In genomic region chr11:8601411-8601821, GRCm38 (mm10) we compare ENCODE assay signal across 10 mouse cellular contexts.
DNase-seq lines count a peak whose midpoint lies in the region; ATAC-seq and TF ChIP-seq lines count a peak whose summit lies in the region.
"Had no signal": no experiment of that assay in that cellular context is flagged by ENCODE, and none has a peak within 500 bp of the region (broad histone marks: within the 10 kb centered on the region; RNA-seq: fewer than 3 reads in every experiment).

No protein-coding gene starts in this region.

- in situ Hi-C loops in ES-E14 (cut with MboI; ENCODE audit: low sequenced_read_pairs in 2 of 2, unreplicated experiment in 2 of 2), result no loop called here

- peak; percentile 91 for ATAC-seq in hindbrain, embryonic 11.5 days (ENCODE audit: low FRiP score)
- peak; percentile 95 for ATAC-seq in neural tube, embryonic 11.5 days (ENCODE audit: insufficient read depth, low FRiP score, low TSS enrichment)
- ATAC-seq in inflammation-experienced regulatory T-cells, adult 6 months, result no peak

- H3K9ac ChIP-seq in ES-E14 (ENCODE audit: insufficient read depth, low read depth, low read length, poor library complexity, severe bottlenecking), result no peak overlapping the region
- no peak overlapping the region for H3K9ac ChIP-seq in hindbrain, embryonic 11.5 days (ENCODE audit: low read depth, low read length)
- no peak overlapping the region for H3K9ac ChIP-seq in neural tube, embryonic 11.5 days (ENCODE audit: low read length)

- H3K36me3 ChIP-seq in heart, embryonic 10.5 days, result peaks cover 19% of the 10 kb centered on the region; the same call in 1 of the 2 replicates
- peaks cover 37% of the 10 kb centered on the region for H3K36me3 ChIP-seq in ES-E14 (ENCODE audit: control insufficient read depth, insufficient read depth, low read length, poor library complexity, severe bottlenecking)
- H3K36me3 ChIP-seq in hindbrain, embryonic 11.5 days (ENCODE audit: control insufficient read depth, insufficient read depth, low read length), result no peaks in the 10 kb centered on the region
- no peaks in the 10 kb centered on the region for H3K36me3 ChIP-seq in neural tube, embryonic 11.5 days (ENCODE audit: control insufficient read depth, insufficient read depth, low read length)
- H3K36me3 ChIP-seq: G1E had no signal

- H3K4me2 ChIP-seq in hindbrain, embryonic 11.5 days (replicated peaks; ENCODE audit: low read depth, low read length), result no peak overlapping the region
- no peak overlapping the region for H3K4me2 ChIP-seq in neural tube, embryonic 11.5 days (ENCODE audit: low read depth)

- 73% methylated on average over 7 of the region's 7 CpGs for WGBS in heart, embryonic 10.5 days
- 32% methylated on average over 7 of the region's 7 CpGs for WGBS in hindbrain, embryonic 11.5 days
- WGBS in neural tube, embryonic 11.5 days, result 45% methylated on average over 7 of the region's 7 CpGs

- 0 out of 2 replicates have a peak overlapping the region, but pooled peaks have one; percentile 18 for H3K27ac ChIP-seq in heart, embryonic 10.5 days
- H3K27ac ChIP-seq in ES-E14 (ENCODE audit: insufficient read depth, low read depth, low read length, poor library complexity, severe bottlenecking), result peak overlapping the region; percentile 45; the same call in 1 of the 2 replicates
- H3K27ac ChIP-seq in hindbrain, embryonic 11.5 days (ENCODE audit: low read depth, low read length), result no peak overlapping the region; the same call in 1 of the 2 replicates
- H3K27ac ChIP-seq in neural tube, embryonic 11.5 days (ENCODE audit: low read depth, low read length), result no peak overlapping the region

- H3K9me3 ChIP-seq in heart, embryonic 10.5 days, result no peaks in the 10 kb centered on the region
- no peaks in the 10 kb centered on the region for H3K9me3 ChIP-seq in ES-E14 (ENCODE audit: control insufficient read depth, insufficient read depth, low read depth, low read length)
- H3K9me3 ChIP-seq in hindbrain, embryonic 11.5 days (ENCODE audit: control insufficient read depth, low read length), result no peaks in the 10 kb centered on the region
- no peaks in the 10 kb centered on the region for H3K9me3 ChIP-seq in neural tube, embryonic 11.5 days (ENCODE audit: control insufficient read depth, low read length)

- no peaks in the 10 kb centered on the region for H3K27me3 ChIP-seq in heart, embryonic 10.5 days (ENCODE audit: insufficient read depth, poor library complexity, severe bottlenecking)
- no peaks in the 10 kb centered on the region for H3K27me3 ChIP-seq in hindbrain, embryonic 11.5 days (ENCODE audit: control insufficient read depth, insufficient read depth, low read length)
- no peaks in the 10 kb centered on the region for H3K27me3 ChIP-seq in neural tube, embryonic 11.5 days (ENCODE audit: control insufficient read depth, insufficient read depth, low read length)

- H3K4me3 ChIP-seq in heart, embryonic 10.5 days, result no peak overlapping the region
- H3K4me3 ChIP-seq in ES-E14 (ENCODE audit: insufficient read depth in 1 of 2, low read depth in 1 of 2, low read length in 2 of 2, poor library complexity in 1 of 2, severe bottlenecking in 1 of 2), result peak overlapping the region in 1 of 2 experiments; percentile 5; a peak in 1 of 4 replicates
- no peak overlapping the region for H3K4me3 ChIP-seq in hindbrain, embryonic 11.5 days (ENCODE audit: low read depth, low read length)
- H3K4me3 ChIP-seq in neural tube, embryonic 11.5 days (ENCODE audit: low read depth, low read length), result no peak overlapping the region

- intact Hi-C loops in heart, postnatal 10 days (cut with DNase I), result no loop called here

- H3K4me1 ChIP-seq in heart, embryonic 10.5 days, result peaks cover 19% of the 10 kb centered on the region
- H3K4me1 ChIP-seq in ES-E14 (ENCODE audit: control insufficient read depth in 2 of 2, insufficient read depth in 2 of 2, low read length in 2 of 2, poor library complexity in 1 of 2), result peaks cover 7 to 23% of the 10 kb centered on the region in 2 experiments; a peak in 3 of 4 replicates
- peaks cover 4% of the 10 kb centered on the region; the same call in 1 of the 2 replicates for H3K4me1 ChIP-seq in hindbrain, embryonic 11.5 days (replicated peaks; ENCODE audit: control insufficient read depth, insufficient read depth, low read length)
- 0 out of 2 replicates have a peak, but pooled peaks cover 5% of the 10 kb centered on the region for H3K4me1 ChIP-seq in neural tube, embryonic 11.5 days (ENCODE audit: control insufficient read depth, insufficient read depth, low read length)

- no peak for DNase-seq in heart, embryonic 10.5 days (ENCODE audit: low spot score)
- DNase-seq in heart, postnatal 10 days, result no peak
- no peak for DNase-seq in ES-E14 (ENCODE audit: low read depth, low spot score)
- peak; percentile 72 for DNase-seq in hindbrain, embryonic 11.5 days (ENCODE audit: low spot score)
- peak; percentile 71 for DNase-seq in neural tube, embryonic 11.5 days (ENCODE audit: low spot score)
- DNase-seq in ovary, postnatal 14 days (ENCODE audit: low spot score), result no peak
- no peak for DNase-seq in lung, adult 18-20 months
- DNase-seq: cerebellum, adult 11-12 months had no signal

TF ChIP-seq in ES-E14, 5 proteins besides CTCF, POLR2A, EP300 and RAD21:
- no peak for TF ChIP-seq ZNF384 (IDR thresholded peaks at IDR 0.05; ENCODE audit: low read depth, low read length)
- TF ChIP-seq HCFC1 (IDR thresholded peaks at IDR 0.05; ENCODE audit: borderline replicate concordance, insufficient read depth, low read length), result no peak
- TF ChIP-seq MAFK (IDR thresholded peaks at IDR 0.05; ENCODE audit: insufficient read depth, low read depth, low read length), result no peak
- TF ChIP-seq ZC3H11A (IDR thresholded peaks at IDR 0.05; ENCODE audit: borderline replicate concordance, low read depth, low read length), result no peak
- TF ChIP-seq CHD2 (IDR thresholded peaks at IDR 0.05; ENCODE audit: low read depth, low read length), result no peak
TF ChIP-seq in ES-E14: peak in this region for 0.

Comparison
In these comparisons a context has a peak if more than half of its experiments do, and no peak if none do; other contexts are left out.
1. DNase-seq: peak in hindbrain, embryonic 11.5 days (single experiment) and neural tube, embryonic 11.5 days (single experiment); none in heart, embryonic 10.5 days (single experiment), heart, postnatal 10 days (0 of 2), ES-E14 (single experiment), ovary, postnatal 14 days (single experiment) and lung, adult 18-20 months (0 of 2).
2. H3K27ac ChIP-seq: peak in heart, embryonic 10.5 days (single experiment) and ES-E14 (single experiment); none in hindbrain, embryonic 11.5 days (single experiment) and neural tube, embryonic 11.5 days (single experiment).